Mouse (Mus musculus) gastrocnemius, adult 18-20 months (tissue): Measurements from ENCODE around the gene Mocs3. TPM values are rescaled to one million over a fixed set of nuclear protein-coding genes. Genes with fewer than 3 reads are reported as not detected.
A peak's percentile ranks its signal among the peaks of the same experiment; 100 is the strongest.

Experiments used
- DNase-seq: peaks from one replicate; pipeline ENCODE4 v3.0.0; 2021; ENCODE audit warnings: low spot score
- total RNA-seq, 2 experiments: library from RNA; stranded (reverse); gene quantifications; 2 replicates each; pipeline ENCODE4 v1.2.3; 2021

Gene Mocs3
- total RNA-seq, 2 experiments from 2014 or later: 5.0 to 5.1 TPM

DNA sequence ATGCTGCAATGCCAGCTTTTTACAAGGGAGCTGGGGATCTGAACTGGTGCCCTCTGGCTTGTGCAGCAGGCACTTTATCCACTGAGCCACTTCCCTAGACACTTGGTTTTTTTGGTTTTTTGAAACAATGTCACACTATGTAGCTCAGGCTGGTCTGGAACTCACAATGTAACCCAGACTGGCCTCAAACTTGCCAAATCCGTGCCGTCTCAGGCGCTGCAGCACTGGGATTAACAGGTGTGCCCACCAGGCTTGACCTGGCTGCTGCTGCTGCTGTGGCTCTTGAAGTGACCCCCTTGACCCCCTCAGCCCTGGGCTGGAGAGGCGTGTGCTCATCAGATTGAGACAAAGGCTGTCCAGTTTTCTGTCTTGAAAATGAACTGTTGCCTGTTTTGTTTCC, 7.9 kb downstream of the Mocs3 start:
- DNase-seq: no peak

DNA sequence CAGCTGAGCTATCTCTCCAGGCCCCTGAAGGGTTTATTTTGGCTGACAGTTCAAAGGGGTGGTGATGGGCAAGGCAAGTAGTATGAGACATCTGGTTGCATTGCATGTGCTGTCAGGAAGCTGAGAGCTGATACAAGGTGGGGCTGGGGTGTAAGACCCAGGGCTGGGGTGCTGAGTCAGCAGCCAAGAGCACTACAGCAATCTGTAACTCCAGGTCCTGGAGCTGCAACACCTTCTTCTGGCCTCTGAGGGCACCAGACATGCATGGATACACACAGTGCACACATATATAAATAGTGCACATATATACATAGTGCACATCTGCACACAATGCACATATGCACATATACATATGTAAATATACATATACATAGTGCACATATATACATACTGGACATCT, 12.4 kb downstream of the Mocs3 start:
- no peak for DNase-seq

- DNase-seq: no peak
Observed at GRCm38 (mm10) chr2:168243278-168243677, 12.9 kb downstream of the Mocs3 start.

GRCm38 (mm10) chr2:168245571-168245970, 15.1 kb downstream of the Mocs3 start:
- DNase-seq: no peak

DNA sequence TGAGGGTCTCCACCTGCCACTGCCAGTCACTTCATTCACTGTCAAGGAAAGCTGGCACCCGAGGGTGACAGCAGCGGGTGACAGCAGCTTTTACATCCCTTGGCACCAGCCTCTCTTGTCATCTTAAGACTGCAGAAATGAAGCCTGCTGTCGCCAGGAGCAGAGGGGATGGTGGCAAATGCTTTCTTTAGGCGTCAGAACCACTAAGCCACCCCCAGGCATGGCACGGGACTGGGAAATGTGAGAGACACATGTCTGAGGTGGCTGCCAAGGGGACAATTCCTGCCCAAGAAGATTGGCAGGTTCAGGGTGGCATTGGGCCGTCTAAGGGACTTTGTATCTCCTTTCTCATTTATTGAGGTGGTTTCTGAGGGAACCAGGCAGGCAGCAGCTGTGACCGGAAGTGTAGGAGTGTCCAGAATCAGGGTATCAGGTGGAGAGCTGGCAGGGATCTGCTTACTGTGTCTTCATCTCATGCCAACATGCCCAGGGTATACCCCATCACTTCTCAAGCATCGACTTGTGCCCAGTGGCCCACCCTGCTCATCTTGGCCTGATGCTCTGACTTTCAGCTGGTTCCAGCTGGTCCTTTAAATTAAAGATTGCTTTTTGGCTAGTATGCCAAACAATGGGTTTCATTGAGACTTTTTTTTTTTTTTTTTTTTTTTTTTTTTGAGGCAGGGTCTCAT, 17.9 kb downstream of the Mocs3 start:
- DNase-seq: no peak

DNA sequence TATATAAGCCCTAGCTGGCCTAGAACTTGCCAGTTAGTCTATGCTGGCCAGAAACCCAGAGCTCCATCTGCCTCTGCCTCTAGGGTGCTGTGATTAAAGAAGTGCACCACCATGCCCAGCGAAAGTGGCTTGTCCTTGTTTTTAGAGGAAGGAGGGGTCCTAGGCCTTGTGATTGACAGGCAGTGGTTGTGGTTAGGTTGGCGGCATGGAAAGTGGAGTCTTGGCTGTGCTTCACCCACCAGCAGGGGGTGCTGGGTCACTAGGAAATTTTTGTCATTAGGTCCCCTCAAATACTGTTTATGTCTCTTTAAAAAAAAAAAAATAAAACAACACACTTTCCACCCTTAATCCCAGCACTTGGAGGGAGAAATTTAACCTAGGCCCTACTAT, 18.4 kb downstream of the Mocs3 start:
- DNase-seq: no peak

- DNase-seq: peak; percentile 81
Observed at GRCm38 (mm10) chr2:168250270-168250669, 19.8 kb downstream of the Mocs3 start.

DNA sequence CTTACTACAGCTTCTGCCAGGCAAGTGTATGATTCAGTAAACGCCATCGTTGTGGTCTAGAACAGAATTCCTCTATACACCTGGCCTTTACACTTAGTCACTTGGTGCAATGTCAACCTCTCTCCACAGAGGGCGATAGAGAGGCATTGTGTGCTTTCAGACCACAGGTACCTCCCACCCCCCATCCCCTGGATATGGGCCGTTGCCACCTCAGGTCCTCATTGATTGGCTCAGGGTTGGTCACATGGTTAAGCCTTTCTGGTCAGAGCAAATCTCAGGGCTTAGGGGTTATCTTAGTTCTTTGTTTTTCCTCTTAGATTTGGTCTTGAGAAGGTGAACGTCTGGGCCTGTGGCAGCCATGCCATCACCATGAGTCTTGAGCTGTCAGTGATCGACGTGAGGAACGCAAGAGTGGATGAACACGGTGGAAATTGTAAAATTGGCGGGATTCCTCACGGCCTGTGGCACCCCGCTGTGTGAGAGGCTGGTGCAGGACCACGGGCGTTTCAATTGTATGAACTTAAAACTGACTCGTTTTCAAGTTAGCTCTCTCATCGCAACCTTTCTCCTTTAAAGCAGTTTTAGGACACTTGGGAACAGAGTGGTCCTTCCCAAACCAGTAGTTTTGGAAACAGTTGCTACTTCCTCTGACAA, 22.3 kb downstream of the Mocs3 start:
- DNase-seq: no peak

- DNase-seq: no peak
Observed at GRCm38 (mm10) chr2:168253822-168254221, 23.4 kb downstream of the Mocs3 start.

DNA sequence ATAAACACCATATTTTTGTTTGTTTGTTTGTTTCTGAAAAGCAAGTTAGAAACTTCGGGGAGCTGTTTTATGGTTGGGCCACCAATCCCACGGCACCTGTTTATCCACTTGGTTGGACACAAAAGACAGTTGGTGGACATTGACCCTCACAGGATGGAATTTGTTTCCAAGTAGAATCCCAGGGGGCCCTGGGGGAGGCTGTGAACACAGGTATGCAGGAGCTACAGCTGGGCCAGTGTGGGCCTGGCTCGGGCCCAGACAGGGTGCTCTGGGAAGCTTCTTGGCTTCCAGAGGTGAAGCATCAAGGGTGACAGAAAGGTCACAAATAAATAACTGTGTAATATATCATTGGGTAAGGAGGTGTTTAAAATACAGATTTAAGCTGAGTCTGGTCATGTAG, 26.1 kb downstream of the Mocs3 start:
- DNase-seq: no peak

GRCm38 (mm10) chr2:168257188-168257587, 26.8 kb downstream of the Mocs3 start:
- DNase-seq: no peak

GRCm38 (mm10) chr2:168259046-168259445, 28.6 kb downstream of the Mocs3 start:
- no peak for DNase-seq

- DNase-seq: no peak
Observed at GRCm38 (mm10) chr2:168260124-168260523, 29.7 kb downstream of the Mocs3 start.

GRCm38 (mm10) chr2:168260900-168261299, 30.5 kb downstream of the Mocs3 start:
- DNase-seq: no peak

DNA sequence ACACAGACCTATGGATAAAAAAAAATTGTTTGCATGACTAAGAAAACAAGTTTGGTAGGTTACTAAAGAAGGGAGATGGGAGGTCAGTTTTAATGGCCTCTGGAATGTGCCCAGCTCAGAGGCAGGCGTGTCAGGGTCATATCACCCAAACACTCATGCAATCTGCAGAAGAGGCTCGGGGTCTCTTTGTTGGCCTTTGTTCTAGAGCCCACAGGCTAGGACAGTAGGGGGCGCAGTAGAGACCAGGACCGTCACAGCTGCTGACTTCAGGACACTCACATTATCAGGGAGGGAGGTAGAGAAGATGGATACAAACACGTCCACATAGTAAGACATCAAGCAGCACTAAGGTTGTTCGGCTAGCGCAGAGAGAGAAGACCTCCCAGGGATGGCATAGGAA, 37.6 kb downstream of the Mocs3 start:
- no peak for DNase-seq

- DNase-seq: no peak
Observed at GRCm38 (mm10) chr2:168273387-168273786, 43.0 kb downstream of the Mocs3 start.

- DNase-seq: peak; percentile 52
Observed at GRCm38 (mm10) chr2:168274374-168274935, 44.0 kb downstream of the Mocs3 start.

DNA sequence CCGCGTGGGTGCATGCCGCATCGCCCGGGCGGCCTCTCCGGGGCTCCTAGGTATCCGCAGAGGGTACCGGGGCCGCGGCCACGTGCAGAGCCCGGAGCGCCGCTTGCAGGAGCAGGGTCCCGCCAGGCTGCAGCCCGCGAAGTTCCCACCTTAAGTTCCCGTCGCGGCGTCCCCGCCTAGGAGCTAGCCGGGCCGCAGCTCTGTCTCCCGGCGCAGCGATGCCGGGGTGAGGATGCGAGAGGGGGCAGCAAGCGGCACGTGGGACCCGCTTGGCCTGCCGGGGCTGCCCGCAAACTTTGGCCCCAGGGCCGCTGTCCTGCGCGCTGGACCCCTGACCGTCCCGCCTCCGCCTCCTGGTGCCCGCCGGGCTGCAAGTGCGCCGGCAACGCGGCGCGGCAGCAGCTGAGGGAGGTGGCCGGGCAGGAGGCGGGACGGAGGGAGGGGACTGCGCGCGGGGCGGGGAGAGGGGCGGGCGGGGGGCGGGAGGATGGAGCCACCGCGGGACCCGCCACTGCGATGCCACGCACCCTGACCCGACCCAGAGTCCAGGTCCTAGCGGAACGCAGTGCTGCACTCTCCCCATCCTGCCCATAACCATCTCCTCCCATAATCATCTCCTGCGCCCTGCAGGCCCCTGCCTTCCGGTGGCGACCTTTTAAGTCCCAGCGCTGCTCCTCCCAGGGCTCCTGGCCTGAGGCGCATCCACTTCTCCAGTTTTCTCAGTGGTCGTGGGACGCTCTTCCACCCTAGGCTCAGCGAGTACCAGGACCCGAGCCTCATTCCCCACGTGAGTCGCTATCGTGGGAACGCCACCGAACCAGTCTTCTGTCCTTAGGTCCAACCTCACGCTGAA, 50.5 kb downstream of the Mocs3 start:
- no peak for DNase-seq

GRCm38 (mm10) chr2:168281582-168281981, 51.2 kb downstream of the Mocs3 start, which contains the start of gene Kcng1:
Gene Kcng1 (minus strand): TSS chr2:168281736.
- DNase-seq: no peak
